Mouse (Mus musculus) right cerebral cortex, postnatal 25 days (tissue): ENCODE results near the gene Cep295nl.
"Not testable (repeated sequence)": the region's sequence is repeated elsewhere in the genome, so short reads cannot be mapped to it uniquely, and the experiment has no call there.

Experiments
- DNase-seq: peaks from one replicate; pipeline ENCODE4 v3.0.0; 2022

Cep295nl gene

DNA sequence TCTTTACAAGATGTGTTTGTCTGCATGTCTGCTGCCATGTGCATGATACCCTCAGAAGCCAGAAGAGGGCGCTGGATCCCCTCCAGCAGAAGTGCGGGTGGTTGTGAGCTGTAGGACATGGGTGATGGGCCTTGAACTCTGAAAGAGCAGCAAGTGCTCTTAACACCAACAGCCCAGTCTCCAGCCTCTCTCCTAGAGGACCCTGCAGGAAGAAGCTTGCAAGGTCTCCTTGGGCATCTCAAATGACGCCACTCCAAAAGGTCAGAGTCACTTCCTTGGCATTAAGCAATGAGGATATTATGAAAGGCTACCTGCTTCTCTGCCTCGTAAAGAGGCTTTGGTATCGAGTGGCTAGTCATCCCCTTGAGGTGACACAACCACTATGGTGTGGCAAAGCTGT, 23.6 kb downstream of the Cep295nl start:
- DNase-seq = no peak

DNA sequence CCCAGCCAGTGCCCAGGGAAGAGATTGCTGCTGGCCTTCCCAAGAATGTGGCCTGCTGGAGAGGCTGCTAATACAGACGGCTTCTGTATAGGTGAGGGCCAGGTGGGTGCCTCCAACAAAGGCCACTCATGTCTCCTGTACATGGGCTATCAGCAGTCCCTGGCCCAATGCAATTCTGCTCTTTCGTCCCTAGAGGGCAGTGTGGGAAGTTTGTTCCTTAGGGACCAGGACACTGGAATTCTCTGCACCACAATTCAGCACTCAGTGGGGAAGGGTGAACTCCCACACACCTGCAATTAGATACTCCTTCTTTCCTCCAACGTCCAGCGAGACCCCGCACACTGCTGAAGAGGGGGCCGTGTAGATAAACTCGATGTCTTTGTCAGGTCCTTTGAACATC, 25.2 kb downstream of the Cep295nl start:
- no peak for DNase-seq

DNA sequence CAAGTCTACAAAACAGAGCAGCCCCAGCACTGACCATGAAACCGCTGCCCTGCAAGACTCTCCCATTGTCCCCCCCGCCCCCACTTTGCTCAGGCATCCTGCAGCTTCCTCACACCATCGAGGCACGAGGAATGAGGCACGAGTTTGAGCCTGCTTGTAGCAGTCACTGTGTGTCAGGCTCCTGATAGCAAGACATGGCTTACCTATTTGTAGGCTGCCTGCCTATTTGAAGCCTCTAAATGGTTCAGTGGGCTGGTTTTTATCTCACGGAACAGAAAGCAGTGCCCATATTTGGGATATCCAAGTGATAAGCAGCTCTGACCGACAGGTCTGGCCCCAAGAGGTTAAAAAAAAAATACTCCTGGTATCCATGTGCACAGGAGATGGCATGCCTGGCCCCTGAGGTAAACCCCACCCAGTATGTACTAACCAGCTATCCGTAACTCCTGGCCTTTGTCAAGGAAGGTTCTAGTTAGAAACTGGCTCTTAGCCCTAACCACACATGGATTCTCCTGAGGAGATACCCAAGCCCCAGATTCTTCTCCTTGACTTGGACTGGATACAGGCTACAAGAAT, 26.0 kb downstream of the Cep295nl start:
- no peak for DNase-seq

DNA sequence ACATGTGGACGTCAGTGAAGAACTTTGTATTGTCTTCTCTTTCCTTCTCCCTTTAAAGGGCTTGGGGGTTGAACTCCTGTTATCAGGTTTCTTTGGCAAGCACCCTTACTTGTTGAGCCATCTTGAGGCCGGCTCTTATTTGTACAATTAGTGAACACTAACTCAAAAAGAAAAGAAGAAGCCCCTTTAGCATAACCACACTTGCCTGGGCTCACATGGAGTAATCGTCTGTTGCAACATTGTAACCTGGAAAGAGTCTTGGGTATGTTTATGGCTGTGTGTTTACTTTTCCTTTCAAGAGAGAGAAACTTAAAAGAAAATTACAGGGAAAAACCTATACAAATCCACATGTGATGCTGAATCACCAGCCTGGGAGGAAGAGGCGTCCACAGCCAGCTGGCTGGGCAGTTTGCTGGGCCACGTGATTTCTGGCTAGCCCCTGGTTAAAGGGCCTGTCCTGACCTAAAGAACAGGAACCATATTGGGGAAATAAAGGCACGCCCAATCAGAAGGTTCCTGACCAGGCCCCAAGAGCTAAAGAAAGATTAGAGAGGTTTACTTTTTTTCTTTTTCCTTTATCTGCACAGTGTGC, 30.1 kb downstream of the Cep295nl start:
- DNase-seq = no peak

DNA sequence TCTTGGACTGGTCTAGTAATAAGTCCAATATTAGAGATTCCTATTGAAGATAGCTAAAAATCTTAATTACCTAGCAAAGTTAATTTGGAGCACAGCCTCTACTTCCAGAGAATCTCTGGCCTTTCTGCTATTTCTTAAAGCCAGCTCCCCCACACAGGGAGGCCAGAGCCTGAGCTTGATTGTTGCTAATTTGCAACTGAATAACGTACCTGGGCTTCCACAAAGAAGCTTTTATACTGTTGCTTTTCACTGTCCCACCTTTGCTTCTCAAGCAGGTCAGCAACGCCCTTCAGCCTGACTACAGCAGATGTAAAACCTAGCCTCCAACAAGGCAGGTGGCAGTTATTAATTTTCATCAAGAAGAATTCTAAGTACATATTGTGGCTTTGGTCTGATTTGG, 34.3 kb downstream of the Cep295nl start:
- not testable (repeated sequence) for DNase-seq

DNA sequence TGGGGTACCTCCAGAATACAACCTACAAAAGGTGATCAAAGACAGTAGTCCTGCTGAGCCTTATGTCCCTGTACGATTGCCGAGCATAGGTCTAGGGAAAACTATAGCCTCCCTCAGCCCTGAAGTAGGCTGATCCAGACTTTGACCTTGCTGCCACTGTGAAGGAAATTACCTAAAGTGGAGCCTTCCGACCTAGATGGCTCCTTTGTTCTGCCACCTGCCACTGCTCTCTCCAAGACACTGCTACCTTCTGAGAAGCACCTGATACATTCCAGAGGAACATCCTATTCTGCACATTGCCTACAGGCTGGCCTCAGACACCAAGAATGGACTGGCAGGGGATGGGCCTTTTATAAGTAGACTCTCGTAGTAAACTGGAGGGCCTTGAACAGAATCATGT, 38.3 kb downstream of the Cep295nl start:
- not testable (repeated sequence) for DNase-seq

DNA sequence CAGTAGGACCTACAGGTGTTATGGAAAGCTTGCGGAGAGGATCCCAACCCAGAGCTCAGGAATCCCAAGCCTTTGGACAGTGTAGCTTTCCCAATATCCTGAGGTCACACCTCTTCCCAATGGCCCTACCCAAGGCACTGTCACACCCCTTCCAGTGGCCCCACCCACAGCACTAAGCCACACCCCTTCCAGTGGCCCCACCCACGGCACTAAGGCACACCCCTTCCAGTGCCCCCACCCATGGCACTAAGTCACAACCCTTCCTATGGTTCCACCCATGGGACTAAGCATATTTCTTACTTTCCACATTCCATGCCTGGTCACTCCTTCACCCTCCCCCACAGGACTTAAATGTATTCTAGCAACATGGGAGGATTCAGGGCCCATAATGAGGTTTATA, 43.5 kb downstream of the Cep295nl start:
- DNase-seq = no peak

DNA sequence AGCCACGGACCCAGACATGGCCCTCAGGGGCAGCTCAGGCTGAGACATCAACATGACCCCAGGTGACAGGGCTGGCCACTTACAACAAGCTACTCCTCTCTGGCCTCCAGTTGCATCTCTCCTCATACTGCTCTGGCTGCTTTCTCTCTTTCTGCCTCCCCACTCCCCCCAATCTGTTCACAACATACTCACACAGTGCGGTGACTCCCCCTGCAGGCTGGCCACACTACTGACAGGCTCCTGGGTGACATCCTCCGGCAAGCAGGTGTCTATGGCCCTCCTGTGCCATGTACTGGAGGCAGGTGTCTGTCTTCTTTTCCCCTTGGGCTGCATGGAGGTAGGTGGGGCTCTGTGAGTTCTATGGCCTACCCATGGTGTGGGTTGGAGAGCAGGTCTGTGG, 44.3 kb downstream of the Cep295nl start:
- DNase-seq = no peak

DNA sequence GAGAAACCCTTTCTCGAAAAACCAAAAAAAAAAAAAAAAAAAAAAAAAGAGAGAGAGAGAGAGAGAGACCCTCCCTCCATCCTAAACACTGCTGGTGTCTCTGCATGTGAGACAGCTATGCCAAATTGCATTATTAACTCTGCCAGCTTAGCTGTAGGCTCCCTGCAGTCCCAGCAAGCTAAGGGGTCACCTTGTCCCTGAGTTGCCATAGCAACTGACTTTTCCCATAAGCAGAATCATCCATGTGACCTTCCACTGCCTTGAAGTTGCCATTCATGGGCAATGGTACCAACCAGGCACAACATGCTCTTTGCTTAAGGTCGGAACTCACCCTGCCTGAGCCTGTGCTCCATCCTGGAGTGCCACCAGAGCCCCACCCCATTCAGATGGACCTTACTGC, 47.3 kb downstream of the Cep295nl start:
- no peak for DNase-seq

DNA sequence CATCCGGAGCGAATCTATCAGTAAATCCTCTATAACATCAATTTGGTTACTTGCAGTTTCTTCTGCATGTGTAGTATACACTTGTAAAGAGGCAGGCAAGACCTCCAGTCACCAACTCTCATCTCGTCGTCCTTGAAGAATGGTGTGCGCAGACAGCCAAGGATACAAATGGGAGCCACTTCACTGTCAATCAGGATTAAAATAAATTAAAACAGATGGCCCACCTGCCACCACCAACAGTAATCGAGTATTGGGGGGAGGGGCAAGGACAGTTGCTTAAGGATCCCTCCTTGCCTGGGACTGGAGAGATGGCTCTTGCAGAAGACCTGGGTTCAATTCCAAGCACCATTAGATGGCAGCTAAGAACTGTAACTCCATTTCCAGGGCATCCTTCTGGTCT, 49.6 kb downstream of the Cep295nl start:
- DNase-seq = no peak

DNA sequence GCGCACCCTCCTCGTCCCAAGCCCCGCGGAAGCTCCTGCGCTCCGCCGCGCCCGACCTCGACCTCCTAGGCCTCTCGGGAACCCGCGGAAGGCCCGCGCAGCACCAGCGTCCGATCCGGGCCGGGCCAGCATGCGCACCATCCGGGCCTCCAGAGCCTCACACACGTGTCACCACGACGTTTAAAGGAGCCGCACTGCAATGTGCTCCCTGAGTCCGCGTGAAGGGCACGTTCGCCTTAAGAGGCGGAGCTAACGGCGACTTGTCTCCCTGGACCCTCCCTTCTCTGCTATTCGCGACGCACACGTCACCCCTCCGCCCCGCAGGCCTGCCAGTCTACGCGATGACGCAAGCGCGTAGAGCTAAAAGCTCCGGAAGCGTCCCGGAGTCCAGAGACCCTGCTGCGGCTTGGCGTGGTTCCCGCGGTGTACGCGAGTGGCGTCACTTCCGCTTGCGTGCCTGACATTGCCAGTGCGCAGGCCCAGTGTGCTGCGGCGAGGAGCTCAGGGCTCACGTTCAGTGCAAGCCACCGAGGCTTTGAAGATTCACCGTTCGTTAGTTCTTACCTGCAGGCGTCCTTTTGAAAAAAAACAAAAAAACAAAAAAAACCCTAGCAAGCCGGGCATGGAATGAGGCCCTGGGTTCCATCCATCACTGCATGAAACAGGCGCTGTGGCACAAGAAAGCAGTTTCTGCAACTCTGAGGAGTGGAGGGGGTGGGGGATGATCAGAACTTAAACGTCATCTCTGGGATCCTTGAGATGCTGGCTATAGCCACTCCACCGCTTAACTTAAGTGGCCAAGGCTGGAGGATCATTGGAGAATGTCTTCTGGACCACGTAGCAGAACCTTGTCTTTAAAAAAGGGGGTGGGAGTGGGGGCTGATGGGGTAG, 52.1 kb downstream of the Cep295nl start, which contains the start of gene Usp36:
TSS of gene Usp36 (minus strand) at position 246 of the 891 bp plus-strand sequence.
- peak; percentile 100 for DNase-seq

DNA sequence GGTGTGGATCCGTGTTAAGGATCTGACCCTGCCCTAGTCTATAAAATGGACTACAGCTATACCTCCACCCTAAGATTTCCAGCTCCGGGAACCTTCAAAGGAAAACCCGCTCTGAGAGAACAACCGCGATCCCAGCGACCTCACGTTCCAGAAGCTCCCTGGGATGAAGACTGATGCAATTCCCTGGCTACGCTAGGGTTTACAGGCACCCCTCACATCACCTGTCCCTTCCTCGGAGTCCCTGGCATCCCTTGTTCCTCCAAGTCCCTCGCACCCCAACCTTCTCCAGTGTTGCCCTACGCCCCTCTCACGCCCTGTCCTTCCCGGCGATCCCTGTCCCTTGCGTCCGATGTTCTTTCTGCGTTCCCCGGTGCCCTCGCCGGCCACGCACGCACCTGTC, 52.7 kb downstream of the Cep295nl start:
- DNase-seq = no peak

DNA sequence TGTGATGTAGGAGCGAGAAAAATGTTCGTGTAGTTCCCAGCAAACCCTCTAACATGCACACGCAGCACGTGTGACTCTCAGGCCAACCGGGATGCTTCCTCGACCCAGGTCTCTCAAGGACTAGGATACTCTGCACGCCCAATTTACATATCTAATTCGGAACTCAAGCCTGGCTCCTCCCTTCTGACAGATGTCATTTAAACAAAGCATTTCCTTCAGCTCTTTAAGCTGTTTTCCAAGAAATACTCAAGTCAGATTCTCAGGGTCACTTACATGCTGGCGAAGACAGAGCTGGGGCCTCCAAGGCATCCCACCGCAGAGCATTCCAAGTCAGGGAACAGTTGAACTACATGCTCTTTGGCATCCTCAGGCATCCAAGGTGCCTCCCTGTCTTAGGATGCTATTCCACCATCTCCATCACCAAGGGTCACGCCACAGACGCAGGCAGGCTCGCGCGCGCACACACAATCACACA, 53.2 kb downstream of the Cep295nl start:
- DNase-seq = no peak

DNA sequence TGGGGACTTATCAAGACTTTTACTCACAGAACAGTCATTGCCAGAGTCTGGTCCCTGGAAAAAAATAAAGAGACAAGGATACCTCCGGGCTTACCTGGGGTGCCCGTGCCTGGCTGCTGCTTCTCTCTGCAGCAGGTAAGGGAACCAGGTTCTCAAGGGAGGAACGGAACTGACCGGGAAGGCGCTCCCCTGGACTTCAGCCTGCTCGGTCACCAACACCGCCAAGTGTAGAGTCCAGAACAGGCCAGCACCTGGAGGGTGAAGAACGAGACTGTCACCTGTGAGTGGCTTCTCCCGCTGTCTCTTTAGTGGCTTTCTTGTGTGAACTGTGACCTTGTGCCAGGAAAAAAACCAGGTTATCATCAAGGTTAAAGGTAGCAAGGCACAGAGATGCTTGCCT, 54.7 kb downstream of the Cep295nl start:
- no peak for DNase-seq

DNA sequence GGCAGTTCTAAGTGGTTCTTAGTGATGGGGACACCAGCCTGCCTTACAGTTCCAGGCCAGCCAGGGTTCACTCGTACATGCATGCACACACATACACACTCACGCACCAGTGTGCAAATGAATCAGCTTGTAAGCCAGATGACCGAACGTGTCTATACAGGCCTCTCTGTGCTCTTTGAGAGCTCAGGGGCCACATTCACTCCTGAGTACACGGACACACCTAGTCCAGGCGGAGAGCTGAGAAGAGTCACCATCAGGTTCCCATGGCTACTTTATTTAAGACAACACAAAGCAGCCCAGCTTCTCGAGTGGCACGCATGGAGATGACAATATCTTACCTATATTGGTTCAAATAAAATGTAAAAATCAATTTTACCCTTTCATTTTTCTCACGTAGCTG, 55.9 kb downstream of the Cep295nl start:
- DNase-seq = no peak

DNA sequence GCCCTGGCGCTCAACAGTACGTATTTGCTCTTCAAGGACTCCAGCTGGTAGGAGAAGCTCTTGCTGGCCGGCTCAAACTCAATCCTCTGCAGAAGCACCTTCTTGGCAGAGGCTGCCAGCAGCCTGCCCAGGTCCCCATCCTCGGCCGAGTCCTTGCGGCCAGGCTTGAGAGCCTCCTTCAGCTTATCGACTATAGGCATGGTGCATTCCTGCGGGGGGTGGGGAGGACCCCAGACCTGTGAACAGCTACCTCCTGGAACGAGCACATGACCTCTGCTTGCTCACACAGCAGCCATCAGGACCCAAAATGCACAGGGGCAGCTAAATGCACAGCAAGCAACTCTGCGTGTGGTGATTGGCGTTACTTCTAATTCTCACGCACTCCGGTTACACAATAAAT, 56.5 kb downstream of the Cep295nl start:
- DNase-seq = no peak
